Mouse (Mus musculus) urinary bladder, postnatal 25 days (tissue): Measurements from ENCODE around the gene Afmid.
"Not testable (repeated sequence)": the region's sequence is repeated elsewhere in the genome, so short reads cannot be mapped to it uniquely, and the experiment has no call there.

Experiments
- DNase-seq: peaks from one replicate; pipeline ENCODE4 v3.0.0; 2022; ENCODE audit warnings: low spot score

Gene Afmid

DNA sequence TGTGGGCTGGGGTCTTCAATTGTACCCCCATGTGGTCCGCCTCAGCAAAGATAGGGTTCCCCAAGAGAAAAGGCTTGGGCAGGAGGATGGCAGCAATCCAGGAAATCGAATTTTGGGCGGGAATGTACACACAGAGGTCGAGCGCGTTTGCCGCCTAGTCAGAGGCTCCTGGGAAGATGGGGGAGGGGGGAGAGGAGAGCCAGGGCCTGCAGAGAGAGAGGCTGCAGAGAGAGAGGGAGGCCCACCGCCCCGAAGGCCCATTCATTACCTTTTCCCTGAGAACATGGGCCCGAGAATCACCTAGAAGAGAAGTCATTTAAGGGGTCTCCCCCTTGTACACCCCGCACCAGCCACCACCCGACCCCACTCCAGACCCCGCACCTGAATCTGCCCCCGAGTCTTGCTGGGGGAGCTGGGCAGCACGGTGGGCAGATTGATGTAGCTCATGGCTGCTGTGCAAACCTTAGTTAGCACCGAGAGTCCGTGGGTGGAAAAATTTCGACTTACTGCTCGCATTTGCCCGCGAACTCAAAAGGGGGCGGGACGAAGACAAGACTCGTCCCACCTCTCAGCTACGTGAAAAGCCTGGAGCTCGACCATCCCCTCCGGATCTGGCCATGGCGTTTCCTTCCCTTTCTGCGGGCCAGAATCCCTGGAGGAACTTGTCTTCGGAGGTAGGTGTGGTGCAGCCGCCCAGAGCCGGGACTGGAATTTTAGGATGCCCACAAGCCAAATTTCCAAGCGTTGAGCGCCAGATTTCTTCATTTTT, at the start of gene Afmid, which contains the start of gene Tk1:
Afmid (plus strand) TSS at position 592 of the 769 bp plus-strand sequence.
Tk1 (minus strand) TSS at position 760 of the 769 bp plus-strand sequence.
- DNase-seq: peak; percentile 61

DNA sequence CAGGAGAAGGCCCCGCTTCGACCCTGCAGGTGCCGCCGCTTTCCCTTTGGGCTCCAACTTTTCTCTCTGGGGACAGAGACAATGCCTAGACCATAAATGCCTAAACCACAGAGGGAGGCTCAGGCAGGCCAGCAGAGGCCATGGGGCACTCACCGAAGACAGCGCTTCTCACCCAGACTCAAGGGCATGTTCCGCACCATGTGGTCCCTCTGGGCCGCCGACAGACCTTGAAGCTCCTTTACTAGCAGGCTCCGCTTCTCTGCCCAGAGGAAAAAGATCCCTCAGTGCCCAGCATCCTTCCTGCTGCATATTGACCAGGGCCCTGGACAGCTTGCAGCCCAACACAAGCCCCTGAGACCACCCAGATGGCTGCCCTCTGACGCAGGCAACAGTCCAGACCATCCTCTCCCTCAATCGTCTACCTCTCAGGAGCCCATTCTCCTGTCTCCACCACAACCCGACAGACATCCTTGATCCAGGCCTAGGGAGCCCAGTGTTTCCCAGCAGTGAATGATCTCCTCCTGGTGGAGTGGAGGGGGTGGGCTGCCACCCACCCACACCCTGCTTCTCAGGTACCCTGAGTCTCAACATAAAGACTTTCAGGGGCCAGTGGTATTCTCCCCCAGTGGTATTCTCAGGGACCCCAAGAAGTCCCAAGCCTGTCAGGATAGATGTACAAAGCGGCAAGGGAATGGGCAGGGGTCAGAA, 49.5 kb upstream of the Afmid start:
- DNase-seq: no peak

DNA sequence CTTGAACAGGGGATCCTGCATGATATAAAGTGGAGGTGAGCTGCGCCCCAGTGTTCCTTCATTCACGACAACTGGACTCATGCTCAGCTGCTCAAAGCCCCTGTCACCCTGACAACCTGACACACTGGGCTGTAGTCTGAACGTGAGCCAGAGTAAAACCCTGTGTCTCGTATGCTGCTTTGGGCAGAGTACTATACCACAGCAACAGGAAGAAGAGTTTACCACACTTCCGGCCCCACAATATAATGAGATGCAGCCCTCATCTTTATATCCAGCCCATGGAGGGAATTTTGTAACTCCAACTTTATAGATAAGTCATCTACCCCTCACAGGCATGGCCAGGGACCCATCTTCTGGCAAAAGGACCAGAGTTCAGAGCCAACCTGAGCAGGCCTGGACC, 48.6 kb upstream of the Afmid start:
- no peak for DNase-seq

DNA sequence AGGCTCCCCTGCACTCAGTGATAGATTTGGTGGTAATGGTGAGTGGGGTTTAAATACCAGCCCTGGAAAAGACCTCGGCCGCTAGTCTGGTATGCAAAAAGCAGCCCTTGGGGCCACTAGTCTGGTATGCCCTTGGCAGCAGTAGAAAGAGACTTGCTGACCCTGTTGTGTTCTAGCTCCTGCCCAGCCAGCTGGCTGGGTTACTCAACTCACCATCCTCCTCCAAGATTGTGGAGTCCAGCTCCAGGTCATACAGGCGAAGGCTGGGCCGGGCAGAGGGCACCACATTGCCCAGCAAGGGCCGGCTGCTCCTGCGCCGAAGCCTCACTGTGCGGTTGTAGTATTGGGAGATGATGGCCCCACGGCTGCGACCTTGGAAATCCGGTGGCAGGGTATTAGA, 47.7 kb upstream of the Afmid start:
- no peak for DNase-seq

DNA sequence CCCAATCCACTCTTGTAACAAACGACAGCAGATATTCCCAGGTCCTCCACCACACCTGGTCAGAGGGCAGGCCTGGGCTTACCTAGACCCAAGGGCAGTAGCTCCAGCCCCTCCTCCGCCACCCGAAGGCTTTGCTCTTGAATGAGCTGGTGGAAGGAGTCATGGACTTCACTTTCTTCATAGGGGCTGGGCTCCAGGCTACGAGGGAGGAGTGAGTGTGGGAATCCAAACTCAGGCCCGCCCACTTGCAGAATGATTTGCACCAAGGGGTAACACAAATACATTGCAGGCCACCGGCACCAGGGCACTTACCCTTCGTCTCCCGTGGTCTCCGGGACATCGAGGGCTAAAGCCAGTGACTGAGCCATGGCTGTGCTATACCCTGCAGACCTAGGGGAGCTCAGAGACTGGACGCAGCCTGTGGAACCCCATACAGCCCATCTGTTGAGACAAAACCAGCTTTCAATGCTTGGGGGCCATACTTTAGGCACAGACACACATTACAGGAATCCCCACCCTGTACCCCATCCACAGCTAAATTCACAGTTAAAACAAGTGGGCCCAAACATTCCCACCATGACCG, 46.8 kb upstream of the Afmid start:
- DNase-seq: peak; percentile 31

DNA sequence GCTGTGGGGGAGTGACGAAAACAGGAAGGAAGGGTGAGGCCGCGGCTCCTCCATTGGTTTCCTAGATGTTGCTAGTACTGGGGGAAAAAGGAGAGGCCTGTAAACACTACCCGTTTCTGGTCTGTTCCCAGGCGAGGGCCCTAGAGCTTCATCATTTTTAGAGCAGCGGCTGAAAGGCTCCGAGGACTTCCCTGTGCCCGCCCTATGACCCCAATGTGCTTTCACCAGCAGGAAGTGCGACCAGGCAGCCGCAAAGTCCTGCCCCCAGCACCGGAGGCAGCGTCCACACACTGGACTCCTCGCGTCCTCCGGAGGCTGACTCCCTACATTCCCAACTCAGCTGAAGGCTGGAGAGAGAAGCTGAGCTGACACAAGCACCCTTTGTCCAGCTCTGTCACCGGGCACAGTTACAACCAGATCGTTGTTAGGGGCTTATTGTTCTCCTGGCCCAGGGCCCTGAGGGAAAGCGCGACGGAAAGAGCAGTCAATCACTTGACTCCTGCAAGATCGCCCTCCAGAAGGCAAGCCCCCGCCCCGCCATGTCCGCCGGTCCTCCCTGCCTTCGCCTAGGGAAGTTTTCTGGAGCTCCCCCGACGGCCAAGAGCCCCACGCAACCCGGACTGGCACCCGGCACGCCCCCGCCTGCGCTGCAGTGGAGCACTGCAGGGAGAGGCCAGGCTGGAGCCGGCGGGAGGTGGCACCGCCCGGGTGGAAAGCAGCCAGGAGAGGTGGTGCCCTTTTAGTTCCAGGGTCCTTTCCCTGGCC, 46.1 kb upstream of the Afmid start:
- peak; percentile 62 for DNase-seq

DNA sequence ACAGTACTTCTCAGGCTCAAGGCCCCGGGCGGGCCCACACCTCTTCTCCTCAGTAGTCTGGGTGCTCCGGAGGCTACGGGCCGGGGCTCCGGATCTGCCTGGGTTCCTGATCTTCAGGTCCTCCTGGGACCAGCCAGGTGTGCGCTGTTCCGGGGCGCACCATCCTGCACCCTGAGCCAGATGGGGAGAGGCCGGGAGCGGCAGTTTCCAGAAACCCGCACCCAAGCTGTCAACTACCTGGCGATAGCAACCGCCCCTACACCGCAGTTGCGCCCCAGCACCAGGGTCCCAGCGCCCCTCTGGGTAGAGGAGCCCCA, 45.6 kb upstream of the Afmid start:
- no peak for DNase-seq

DNA sequence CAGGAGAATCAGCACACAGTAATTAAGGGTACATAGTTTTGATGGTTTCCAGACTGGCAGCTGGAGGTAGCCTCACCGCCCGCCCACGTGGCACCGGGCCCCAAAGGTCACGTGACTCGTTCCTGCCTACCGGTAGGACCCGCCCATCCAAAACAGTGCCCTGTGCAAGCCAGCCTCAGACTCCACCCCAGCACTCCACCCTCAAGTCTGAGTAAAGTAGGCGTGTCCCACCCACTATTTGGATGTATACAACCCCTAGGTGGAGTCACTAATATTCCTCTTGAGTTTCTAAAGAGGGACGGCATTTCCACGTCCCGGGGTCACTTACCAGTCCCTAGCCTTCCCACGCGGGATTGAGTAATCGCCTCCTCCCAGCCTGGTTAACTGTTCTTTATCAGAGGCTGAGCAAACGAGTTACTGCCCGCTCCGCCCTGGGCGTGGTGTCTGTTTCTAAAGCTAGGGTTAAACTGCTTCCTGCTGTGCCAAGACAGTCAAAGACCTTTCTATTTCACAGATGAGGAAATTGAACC, 45.1 kb upstream of the Afmid start:
- DNase-seq: peak; percentile 77

DNA sequence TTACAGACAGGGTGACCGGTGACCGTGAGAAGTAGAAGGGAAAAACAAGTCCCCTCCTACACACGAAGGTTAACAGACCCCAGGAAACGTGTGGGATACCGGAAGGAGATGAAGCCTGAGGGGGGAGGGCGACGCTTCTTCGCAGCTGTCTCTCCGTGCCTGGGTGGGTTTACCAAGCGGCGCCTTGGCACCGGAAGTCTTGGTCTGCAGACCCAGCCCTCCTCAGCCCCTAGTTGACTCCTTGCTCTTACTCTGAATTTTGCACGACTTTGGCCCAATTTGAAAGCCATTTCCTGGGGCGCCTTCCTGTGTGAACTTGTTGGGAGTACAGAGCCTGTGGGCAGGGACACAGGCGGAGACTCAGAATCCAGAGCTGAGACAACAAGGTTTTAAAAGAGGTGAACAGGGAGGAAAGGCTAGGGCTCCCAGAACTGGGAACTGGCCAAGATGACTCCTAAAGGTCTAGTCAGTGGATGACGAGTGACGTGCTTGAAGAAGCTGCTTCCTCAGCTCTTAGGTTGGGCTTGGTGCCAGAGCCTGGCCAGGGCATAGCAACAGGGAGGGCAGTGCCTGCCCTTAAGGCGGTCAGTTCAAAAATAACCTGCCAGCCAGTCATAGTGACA, 44.4 kb upstream of the Afmid start:
- DNase-seq: peak; percentile 65

DNA sequence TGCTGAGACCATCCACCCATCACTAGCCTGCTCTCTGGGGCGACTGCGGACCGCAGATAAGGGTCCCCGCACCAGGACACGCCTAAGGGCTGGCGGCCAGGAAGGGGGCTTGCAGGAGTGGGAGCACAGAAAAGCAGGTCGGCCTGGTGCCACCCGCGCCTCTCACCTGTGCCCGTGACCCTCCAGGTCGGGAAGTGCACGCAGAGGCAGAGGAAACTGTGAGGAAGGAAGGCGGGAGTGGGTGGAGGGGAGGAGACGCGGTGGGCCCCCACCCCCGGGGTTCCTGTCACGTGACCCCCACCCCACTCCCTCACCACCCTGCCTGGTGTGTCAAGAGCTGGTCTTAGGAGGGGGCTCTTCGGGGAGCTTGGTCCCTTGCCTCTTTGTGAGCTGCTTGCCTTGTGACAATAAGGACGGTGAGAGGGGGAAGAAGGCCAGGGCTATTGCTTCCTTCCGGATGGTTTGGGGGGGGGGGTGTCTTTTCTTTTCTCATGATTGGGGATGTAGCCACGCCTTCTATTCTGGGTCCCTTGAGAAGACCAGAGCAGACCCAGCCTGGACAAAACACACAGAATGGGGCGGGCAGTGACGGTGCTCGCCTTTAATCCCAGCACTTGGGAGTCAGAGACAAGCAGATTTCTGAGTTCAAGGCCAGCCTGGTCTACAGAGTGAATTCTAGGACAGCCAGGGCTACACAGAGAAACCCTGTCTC, 43.6 kb upstream of the Afmid start, which contains the start of the genes Tmc8 and Tmc6:
Tmc8 (plus strand) TSS at position 84 of the 712 bp plus-strand sequence.
Tmc6 (minus strand) TSS at position 206 of the 712 bp plus-strand sequence.
- no peak for DNase-seq

DNA sequence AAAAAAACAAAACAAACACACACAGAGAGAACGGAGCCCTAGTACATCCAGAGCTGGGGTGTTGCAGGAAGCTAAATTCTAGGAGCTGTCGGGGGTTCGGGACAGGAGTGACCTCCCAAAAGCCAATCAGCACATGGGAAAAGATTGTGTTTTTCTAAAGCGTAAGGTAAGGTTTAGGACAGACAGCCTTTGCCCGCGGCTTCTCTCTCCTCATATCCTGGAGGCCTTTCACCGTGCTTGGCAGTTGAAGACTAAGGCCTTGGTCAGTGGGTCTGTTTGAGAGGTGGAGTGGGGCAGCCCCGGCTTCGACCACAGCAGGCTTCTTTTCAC, 43.1 kb upstream of the Afmid start:
- DNase-seq: no peak

DNA sequence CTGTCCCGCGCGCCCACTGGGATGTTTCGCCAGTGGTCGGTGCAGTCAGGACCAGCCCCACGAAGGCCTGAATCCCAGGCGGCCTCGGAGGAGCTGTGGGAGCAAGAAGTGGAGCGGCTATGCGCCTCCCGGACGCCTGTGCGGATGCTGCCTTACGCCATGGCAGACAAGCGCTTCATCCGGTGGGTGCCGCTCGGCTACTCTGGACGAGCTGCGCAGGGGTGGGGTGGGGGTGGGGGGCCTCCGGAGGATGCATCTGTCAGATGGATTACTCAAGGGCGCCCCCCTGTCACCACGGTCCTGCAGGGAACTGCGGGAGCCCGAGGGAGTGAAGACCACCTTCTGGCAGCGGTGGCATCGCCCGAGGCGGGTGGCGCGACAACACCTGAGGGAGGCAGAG, 42.6 kb upstream of the Afmid start:
- peak; percentile 47 for DNase-seq

DNA sequence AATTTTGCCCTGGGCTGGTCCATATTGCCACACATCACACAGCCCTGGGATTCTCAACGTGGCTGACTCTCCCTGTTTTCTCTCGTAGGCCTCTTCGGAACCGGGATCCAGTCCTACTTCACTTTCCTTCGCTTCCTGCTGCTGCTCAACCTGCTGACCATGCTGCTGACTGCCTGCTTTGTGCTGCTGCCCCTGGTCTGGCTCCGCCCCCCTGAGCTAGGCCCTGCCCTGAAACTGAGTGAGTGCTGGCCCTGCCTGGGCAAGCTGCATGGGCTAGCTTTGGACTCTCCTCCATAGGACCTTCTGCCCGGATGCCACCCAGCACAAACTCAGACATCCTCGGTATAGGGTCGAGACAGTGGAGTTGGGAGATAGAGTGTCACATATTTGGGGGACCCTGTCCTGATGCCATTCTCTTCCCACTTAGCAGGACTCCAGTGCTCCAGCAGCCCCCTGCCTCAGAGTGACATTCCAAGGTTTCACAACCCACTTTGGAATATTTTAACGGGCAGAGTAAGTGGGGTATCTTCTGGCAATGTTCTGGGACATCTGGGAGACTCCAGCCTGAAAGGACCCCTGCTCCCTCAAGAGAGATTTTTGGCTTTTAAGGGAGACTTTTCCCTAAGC, 41.9 kb upstream of the Afmid start:
- DNase-seq: no peak

DNA sequence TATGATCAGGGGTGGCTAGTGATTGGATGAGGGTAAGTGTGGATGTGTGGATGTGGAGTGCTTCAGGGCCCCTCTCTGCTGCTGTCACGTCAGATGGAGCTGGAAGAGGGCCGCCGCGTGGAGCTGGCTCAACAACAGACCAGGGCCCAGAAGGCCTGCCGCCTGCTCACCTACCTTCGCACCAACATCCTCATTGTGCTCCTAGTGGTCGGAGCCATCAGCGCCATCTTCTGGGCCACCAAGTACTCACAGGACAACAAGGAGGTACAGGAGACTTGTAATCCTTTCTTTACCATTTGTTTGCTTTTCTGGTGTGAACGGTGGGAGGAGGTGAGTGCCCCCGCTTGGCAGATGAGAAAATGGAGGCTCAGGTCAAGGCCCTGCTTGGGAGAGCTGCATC, 39.4 kb upstream of the Afmid start:
- peak; percentile 46 for DNase-seq

DNA sequence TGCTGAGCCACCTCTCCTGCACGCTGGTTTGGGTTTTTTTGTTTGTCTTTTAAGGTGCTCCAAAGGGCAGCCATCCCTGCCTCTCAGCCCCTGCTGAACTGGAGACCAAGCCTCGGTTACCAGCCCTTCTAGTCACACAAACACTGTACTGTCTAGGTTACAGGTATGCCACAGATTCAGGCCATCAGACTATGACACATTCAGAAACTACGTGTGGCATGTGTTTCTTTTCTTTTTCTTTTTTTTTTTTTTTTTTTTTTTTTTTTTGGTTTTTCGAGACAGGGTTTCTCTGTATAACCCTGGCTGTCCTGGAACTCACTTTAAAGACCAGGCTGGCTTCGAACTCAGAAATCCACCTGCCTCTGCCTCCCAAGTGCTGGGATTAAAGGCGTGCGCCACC, 37.2 kb upstream of the Afmid start:
- not testable (repeated sequence) for DNase-seq

DNA sequence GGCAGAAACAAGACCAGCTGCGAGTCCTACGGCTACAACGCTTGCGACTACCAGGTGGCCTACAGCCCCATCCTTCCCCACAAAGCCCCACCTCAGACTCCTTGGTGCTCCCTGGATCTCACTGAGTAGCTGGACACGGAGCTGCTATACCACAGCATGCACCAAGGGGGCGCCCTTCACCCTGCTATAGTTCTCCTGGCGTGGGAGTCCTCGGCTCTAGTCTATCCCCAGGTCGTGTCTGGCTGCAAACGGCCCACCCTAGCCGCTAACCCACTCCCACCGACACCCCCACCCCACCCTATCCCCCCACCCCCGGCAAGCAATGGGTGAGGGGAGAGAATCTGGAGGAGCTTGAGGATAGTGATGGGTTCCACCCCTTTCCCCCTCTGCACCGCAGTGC, 35.4 kb upstream of the Afmid start:
- peak; percentile 74 for DNase-seq

DNA sequence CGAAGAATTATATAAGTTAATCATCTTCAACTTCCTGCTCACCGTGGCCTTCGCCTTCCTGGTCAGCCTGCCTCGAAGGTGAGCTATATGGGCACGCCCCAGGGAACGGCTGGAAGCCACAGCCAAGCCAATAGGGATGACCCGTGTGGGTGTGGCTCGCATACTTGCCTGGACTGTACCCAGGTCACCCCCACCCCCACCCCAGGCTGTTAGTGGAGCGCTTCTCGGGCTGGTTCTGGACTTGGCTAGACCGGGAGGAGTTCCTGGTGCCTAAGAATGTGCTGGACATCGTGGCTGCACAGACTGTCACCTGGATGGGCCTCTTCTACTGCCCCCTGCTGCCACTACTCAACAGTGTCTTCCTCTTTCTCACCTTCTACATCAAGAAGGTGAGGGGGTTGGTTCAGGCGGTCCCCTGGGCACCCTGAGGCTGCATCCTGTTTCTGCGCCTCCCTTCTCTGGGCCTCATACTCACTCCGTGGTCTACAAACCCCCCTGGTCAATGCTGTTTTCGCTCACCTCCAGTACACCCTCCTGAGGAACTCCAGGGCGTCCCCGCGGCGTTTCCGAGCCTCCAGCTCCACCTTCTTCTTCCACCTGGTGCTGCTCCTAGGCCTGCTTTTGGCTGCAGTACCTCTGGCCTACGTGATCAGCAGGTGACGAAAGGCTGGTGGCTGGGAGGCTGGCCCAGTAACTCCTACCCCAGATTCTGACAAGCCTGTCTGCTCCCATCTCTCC, 34.9 kb upstream of the Afmid start:
- DNase-seq: peak; percentile 50

DNA sequence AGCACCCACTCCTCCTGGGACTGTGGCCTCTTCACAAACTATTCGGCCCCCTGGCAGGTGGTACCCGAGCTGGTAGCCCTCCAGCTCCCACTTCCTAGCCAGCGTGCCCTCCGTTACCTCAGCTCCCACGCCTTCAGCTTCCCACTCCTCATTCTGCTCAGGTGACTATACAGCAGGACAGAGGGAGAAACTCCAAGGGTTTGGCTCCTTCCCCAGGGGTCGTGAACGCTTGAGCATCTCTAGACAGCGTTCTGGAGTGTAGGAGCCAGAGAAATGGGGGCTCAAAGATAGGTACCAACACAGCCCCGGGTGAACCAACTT, 34.3 kb upstream of the Afmid start:
- no peak for DNase-seq

DNA sequence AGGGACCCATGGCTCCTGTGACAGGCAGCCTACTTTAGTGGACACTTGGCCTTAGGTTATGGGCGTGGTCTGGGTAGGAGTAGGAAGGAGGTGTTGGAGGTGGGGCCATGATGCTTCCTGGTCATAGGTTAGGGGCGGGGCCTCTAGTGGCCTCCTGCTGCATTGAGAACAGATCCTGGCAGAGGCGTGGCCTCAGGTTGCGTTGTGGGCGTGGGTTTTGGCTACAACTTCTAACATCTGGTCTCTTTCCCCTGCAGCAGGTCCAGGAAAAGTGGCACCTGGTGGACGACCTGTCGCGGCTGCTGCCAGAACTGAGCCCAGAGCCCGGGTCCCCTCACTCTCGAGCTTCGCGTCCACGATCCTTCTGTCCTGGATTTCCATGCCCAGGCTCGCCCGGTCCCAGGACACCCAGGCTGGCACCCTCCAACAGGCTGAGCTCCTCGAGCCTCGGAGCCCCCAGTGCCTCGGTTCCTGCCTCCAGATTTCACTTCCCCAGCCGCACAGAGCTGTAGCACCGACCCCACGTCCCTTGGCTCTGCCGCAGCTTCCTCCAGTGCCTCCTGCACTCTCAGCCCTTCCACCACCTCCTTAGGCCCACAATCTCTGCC, 33.3 kb upstream of the Afmid start:
- DNase-seq: peak; percentile 54
